Mouse (Mus musculus) adrenal gland, adult 18-20 months (tissue): ENCODE data around the gene Zfp90. TPM values are rescaled to one million over a fixed set of nuclear protein-coding genes. Genes with fewer than 3 reads are reported as not detected.
"Not testable (repeated sequence)": the region's sequence is repeated elsewhere in the genome, so short reads cannot be mapped to it uniquely, and the experiment has no call there.

ENCODE experiments used
- DNase-seq, 2 experiments: peaks; one replicate each; pipeline ENCODE4 v3.0.0; 2021 to 2022; ENCODE audit warnings: low spot score in 2 of 2
- long read RNA-seq, 2 experiments: library from polyadenylated mRNA; stranded (forward); transcript quantifications; one replicate each; pipeline ENCODE4 v2.0.0; 2021
- total RNA-seq, 2 experiments: library from RNA; stranded (reverse); gene quantifications; 1 replicate in 1 of 2; 2 replicates in 1 of 2; pipeline ENCODE4 v1.2.3; 2021

The Zfp90 gene
- 1 to 10 TPM; 4.0 to 5.2 TPM for total RNA-seq
- long read RNA-seq, experiment 1, partial matches to known transcripts, result 0 of 8 reads
- long read RNA-seq, experiment 1, other reads (novel, unspliced or antisense), result 1 of 8 reads
- long read RNA-seq, experiment 2, partial matches to known transcripts, result 1 of 8 reads
- long read RNA-seq, experiment 2, other reads (novel, unspliced or antisense), result 0 of 8 reads

DNA sequence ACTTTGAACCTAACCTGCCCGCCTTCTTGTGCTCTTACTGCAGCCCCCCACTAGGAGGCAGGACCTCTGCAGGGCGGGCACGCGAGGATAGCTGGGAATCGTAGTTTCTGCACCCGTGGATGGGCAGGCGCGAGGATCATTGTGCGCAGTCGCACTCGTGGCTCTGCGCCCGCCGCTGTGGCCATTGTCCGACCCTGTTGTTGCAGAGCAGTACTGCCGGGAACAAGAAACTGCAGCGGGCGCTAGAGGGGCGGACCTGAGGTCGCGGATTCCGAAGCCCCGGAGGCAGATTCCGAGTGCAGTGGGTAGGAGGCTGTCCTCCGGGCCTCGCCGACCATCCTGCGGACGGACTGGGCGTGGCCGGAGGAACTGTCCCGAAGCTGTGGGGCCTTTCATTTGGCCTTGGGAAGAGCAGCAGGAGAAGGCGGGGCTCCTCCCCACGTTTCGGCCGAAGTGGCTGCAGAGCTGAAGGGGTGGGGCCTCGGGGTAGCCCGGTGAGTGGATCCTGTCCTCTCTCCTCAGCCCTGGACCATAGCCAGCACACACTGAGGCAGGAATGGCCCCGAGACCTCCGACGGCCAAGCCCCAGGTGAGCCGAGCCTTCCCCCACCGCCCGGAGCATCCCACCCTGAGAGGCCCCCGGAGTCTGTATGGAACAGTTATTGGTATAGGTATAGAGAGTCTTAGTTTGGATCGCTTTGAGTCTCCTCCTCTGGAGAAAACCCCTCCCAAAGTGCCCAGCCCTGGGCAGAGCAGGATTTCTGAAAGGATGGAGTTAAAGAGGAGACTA is at the start of gene Zfp90:
Zfp90 (plus strand) TSS at position 146 of the 790 bp plus-strand sequence.
- DNase-seq, result peak; percentile 87

DNA sequence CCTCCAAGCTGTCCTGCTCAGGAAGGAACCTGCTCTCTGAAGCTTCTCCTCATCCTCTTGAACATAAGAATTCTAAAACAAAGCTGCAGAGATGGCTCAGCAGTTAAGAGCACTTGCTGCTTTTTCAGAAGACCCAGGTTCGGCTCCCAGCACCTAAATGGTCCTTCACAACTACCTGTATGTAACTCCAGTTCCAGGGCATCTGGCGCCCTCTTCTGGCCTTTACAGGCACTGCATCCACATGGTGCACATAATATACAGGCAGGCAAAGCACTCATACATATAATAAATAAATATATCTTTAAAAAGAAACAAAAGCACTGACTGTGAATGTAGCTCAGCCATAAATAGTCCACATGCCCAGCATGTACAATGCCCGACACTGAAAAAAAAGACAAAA is 46.6 kb upstream of the Zfp90 start:
- DNase-seq, result no peak

DNA sequence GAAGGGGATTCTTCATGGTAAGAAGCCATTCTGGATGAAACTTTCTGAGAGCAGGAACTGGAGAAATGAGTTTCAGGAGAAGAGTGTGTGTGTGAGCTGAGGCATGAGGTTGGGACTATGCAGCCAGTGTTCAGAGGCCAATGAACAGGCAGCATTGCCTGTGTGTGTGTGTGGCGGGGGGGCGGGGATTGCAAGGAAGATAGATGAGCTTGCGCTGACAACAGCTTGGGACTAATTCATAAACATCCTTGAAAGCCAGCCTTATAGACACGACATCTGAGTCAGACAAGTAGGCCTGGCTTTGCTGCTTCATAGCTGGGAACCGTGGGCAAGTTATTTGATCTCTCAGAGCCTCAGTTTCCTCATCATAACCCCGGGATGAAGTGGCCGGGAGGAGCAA is 46.1 kb upstream of the Zfp90 start:
- DNase-seq, result no peak

- DNase-seq, result no peak
These were observed 39.2 kb upstream of the Zfp90 start for GRCm38 (mm10) chr8:106375957-106376356.

DNA sequence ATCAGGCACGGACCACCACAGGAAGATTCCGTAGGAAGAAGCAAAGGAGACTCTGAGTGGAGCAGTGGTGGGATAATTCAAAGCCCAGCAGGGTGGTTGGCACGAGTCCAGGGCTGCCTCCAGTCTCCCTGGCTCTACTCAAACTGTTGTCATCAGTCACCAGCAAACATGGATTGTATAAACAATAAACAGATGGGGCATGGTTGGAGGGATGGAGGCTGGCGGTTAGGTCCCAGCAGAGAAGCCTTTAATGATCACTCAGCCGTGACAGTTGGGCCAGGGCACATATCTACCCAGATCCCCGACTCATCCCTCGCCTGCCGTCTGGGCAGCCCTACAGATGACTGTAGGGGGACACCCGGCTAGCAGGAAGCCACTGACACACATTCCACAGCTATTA is 38.3 kb upstream of the Zfp90 start:
- DNase-seq, result no peak

DNA sequence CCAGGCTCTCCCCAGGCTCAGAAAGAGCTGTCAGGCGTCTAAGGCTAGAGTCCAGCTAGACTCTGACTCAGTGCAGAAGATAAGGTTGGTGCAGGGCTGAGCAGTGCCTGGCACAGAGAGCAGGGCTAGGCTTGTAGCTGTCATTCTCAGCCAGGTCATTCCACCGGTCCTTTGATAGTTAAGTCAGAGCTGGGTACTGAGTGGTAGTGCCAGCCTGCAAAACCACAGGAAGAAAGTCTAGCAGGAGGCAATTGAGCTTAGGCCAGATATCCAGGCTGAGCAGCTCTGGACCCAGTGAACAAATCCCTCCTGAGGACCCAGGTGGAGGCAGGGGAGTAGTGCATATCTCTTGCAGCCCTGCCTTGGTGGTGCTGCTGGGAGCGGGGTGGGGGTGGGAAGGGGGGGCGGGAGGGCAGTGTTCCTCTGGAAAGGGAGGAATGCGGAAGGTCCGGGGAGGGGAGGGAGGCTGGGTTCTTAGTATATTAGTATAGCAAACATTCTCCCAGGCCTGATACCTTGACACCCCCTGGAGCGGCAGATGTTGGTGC is 36.6 kb upstream of the Zfp90 start:
- DNase-seq, result no peak

- DNase-seq, result no peak
These were observed 35.8 kb upstream of the Zfp90 start for GRCm38 (mm10) chr8:106379357-106379756.

- no peak for DNase-seq
These were observed 34.1 kb upstream of the Zfp90 start for GRCm38 (mm10) chr8:106381026-106381425.

GRCm38 (mm10) chr8:106387801-106388415 is 27.2 kb upstream of the Zfp90 start:
- DNase-seq, result peak in 1 of 2 experiments; percentile 26

DNA sequence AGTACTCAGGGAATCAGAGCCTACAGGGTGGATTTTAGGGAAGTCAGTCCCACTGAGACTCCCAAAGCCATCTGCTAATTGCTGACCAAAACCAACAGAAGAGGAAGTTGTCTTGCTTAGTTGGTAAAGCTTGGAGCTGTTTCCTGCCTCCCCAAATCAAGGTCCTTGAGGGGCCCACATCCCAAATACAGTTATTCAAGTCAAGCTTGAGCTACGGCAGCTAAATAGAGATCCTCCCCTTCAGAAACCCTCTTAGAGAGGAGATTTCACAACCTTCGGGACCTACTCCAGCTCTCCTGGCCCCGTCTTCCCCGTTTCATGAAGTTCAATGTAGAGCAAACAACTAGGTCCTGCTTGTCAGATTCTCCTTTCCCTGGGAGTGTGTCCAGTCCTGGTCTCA is 20.6 kb upstream of the Zfp90 start:
- DNase-seq, result no peak

GRCm38 (mm10) chr8:106399694-106400093 is 15.4 kb upstream of the Zfp90 start:
- DNase-seq, result peak in 1 of 2 experiments; percentile 44

GRCm38 (mm10) chr8:106400181-106400580 is 14.9 kb upstream of the Zfp90 start:
- DNase-seq, result no peak

GRCm38 (mm10) chr8:106403246-106403933 is 11.7 kb upstream of the Zfp90 start:
- peak; percentile 55 to 59 for DNase-seq

DNA sequence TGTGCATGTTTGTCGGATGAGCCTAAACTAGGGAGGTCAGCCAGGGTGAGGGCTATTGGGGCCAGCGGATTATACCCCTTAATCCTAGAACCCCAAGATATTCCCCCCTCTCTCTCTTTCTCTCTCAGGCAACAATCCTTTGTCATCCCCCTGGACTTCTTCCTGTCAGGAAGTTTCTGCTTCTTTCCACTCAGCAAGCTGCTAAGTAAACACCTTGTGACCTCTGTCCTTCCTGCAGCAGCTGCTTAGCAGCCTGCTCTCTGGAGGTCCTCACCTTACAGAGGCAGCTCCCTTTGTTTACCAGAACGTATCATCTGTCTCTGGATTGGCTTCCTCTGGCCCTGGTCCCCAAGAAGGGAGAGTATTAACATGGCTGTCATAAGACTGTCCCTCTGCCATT is 10.3 kb upstream of the Zfp90 start:
- no peak for DNase-seq

- no peak for DNase-seq
These were observed 9.3 kb upstream of the Zfp90 start for GRCm38 (mm10) chr8:106405810-106406209.

DNA sequence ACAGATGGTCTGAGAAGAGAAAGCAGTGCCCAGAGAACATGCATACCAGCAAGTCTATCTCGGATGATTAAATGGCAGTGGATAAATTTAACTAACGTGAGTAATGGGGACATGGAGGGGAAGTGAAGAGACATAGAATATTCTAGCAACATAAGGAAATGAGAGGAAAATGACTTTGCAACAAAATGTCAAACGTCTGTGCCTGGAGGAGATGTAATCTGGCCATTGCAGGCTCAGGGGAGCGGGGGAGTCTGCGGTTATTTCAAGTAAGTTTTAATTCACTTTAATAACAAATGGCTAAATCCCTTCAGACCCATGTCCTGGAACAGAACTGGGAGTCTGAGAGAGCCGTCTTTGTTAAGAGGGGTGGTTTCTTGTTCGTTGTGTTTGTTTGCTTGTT is 5.1 kb upstream of the Zfp90 start:
- no peak for DNase-seq

GRCm38 (mm10) chr8:106410564-106410963 is 4.6 kb upstream of the Zfp90 start:
- DNase-seq, result no peak

- peak; percentile 52 to 64 for DNase-seq
These were observed 3.2 kb upstream of the Zfp90 start for GRCm38 (mm10) chr8:106411783-106412451.

DNA sequence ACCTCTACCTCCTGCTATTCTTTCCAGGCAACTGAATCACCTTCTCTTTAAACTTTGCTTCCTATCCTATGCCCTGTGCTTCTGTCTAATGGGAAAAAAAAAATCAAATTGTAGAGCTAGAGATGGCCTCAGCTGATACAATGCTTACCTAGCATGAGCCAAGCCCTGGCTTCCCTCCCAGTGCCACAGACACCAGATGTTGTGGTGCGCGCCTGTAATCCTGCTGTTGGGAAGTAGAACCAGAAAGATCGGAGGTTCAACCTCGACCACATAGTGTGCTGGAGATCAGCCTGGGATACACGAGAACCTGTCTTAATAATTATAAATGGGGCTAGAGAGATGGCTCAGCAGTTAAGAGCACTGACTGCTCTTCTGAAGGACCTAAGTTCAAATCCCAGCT is 2.6 kb downstream of the Zfp90 start:
- no peak for DNase-seq

- DNase-seq, result no peak
These were observed 16.0 kb downstream of the Zfp90 start for GRCm38 (mm10) chr8:106431088-106431487.

DNA sequence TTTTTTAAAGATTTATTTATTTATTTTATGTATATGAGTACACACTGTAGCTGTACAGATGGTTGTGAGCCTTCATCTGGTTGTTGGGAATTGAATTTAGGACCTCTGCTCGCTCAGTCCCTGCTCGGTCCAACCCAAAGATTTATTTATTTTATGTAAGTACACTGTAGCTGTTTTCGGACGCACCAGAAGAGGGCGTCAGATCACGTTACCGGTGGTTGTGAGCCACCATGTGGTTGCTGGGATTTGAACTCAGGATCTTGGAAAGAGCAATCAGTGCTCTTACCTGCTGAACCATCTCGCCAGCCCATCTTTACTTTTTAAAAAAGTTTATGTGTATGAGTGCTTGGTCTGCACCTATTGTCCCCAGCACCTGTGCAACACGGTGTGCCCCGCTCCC is 16.8 kb downstream of the Zfp90 start:
- not testable (repeated sequence) for DNase-seq
